Mouse (Mus musculus) forebrain, embryonic 14.5 days (tissue): ENCODE results near the gene Anp32e. TPM values are rescaled to one million over a fixed set of nuclear protein-coding genes. Genes with fewer than 3 reads are reported as not detected.

Experiments used
- ATAC-seq: fragments of 200-750 bp; cut with Nextera tagmentation; 2 replicates; pipeline ENCODE4 v1.8.0; 2017; ENCODE audit warnings: mild to moderate bottlenecking, moderate library complexity
- DNase-seq: peaks from one replicate; pipeline ENCODE4 v3.0.0-alpha.2; 2015; ENCODE audit warnings: low spot score
- H3K27ac ChIP-seq: fragments of 300-500 bp; sonication (generic); 2 replicates; pipeline ENCODE4 v1.5.1; 2014; ENCODE audit warnings: low read depth, mild to moderate bottlenecking, control low read depth, low read length, moderate library complexity
- H3K27me3 ChIP-seq: fragments of 300-500 bp; sonication (generic); replicated peaks from 2 replicates; pipeline ENCODE4 v1.6.1; 2014; ENCODE audit warnings: low read length, control low read depth, mixed read lengths; ENCODE audit not compliant: control insufficient read depth, insufficient read depth
- H3K36me3 ChIP-seq: fragments of 300-500 bp; sonication (generic); 2 replicates; pipeline ENCODE4 v1.6.1; 2014; ENCODE audit warnings: low read length, control low read depth; ENCODE audit not compliant: control insufficient read depth, insufficient read depth
- H3K4me1 ChIP-seq: fragments of 300-500 bp; sonication (generic); 2 replicates; pipeline ENCODE4 v1.6.1; 2014; ENCODE audit warnings: antibody characterized with exemption, low read length, control low read depth; ENCODE audit not compliant: control insufficient read depth, insufficient read depth
- H3K4me2 ChIP-seq: fragments of 300-500 bp; sonication (generic); 2 replicates; pipeline ENCODE4 v1.6.1; 2014; ENCODE audit warnings: mild to moderate bottlenecking, control low read depth, low read length
- H3K4me3 ChIP-seq: fragments of 300-500 bp; sonication (generic); 2 replicates; pipeline ENCODE4 v1.5.1; 2014; ENCODE audit warnings: low read depth, low read length, control low read depth
- H3K9ac ChIP-seq: fragments of 300-500 bp; sonication (generic); 2 replicates; pipeline ENCODE4 v1.6.1; 2014; ENCODE audit warnings: mild to moderate bottlenecking, low read length, control low read depth, moderate library complexity
- H3K9me3 ChIP-seq: fragments of 300-500 bp; sonication (generic); replicated peaks from 2 replicates; pipeline ENCODE4 v1.6.1; 2016; ENCODE audit warnings: low read length, control low read depth, mixed read lengths; ENCODE audit not compliant: control insufficient read depth
- WGBS: fragments of 180-500 bp; shearing (Covaris S2); extraction: QIAGEN DNeasy Blood & Tissue Kit; methylation state at CpG from one replicate; pipeline ENCODE4 v1.1.7; 2014; 5-methylcytosine and 5-hydroxymethylcytosine counted together
- polyA plus RNA-seq: library from polyadenylated mRNA; unstranded; fragments of >200 nt; fragmentation: Nextera tagmentation; extraction: Ambion mirVana; gene quantifications from 2 replicates; pipeline ENCODE4 v1.2.1, GENCODE M21; 2014

The Anp32e gene
- polyA plus RNA-seq, 1 experiment from 2014 or later = 49.1 TPM

GRCm38 (mm10) chr3:95985209-95986000, 56.4 kb downstream of the Anp32e start:
- Histone ChIP-seq H3K4me3 (no peak overlapping the region), H3K36me3 (peaks cover 37% of the 10 kb centered on the region), H3K9me3 (no peaks in the 10 kb centered on the region), H3K27ac (peak overlapping the region; percentile 85), H3K4me1 (peaks cover 19% of the 10 kb centered on the region), H3K27me3 (no peaks in the 10 kb centered on the region), H3K4me2 (peak overlapping the region; percentile 37), H3K9ac (peak overlapping the region; percentile 21)
- ATAC-seq (peak; percentile 92), DNase-seq (peak; percentile 90)
- 2% methylated on average over 12 of the region's 12 CpGs for WGBS

DNA sequence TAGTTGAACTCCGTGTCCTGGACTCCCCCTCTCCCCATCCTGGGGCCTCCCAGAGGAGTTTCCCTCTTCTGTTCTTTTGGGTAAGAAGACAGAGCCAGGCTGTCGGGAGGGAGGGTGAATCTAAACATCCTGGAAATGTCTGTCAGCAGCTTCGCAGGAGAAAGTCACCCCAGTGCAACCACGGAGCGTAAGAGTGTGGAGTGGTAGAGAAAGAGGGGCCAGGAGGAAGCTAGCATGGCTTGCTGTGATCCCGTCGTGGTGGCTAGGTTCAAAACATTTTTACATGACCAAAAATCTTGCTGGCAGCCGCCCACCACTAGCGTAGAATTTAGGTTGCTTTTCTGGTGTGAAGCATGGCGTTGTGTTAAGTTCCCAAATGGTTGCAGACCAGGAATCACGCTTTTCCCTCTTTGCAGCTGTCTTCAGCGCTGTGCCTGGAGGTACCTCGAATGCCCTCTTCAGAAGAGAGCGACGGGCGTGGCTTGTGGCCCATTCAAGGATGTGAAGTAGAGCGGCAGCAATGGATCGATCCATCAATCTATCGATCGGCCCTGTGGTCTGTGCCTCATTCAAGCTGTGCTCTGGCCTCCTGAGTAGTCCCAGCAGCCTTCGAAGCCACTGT, 57.1 kb downstream of the Anp32e start:
- Histone ChIP-seq H3K27me3 (no peaks in the 10 kb centered on the region), H3K4me3 (no peak overlapping the region), H3K36me3 (peaks cover 44% of the 10 kb centered on the region), H3K9ac (peak overlapping the region; percentile 21), H3K27ac (peak overlapping the region; percentile 85), H3K4me1 (peaks cover 19% of the 10 kb centered on the region), H3K9me3 (no peaks in the 10 kb centered on the region), H3K4me2 (peak overlapping the region; percentile 37)
- DNase-seq (peak; percentile 71), ATAC-seq (peak; percentile 40)
- 3% methylated on average over 21 of the region's 21 CpGs for WGBS

GRCm38 (mm10) chr3:95986984-95987383, 57.9 kb downstream of the Anp32e start:
- Histone ChIP-seq H3K9ac (no peak overlapping the region), H3K27me3 (no peaks in the 10 kb centered on the region), H3K9me3 (no peaks in the 10 kb centered on the region), H3K4me3 (no peak overlapping the region), H3K27ac (peak overlapping the region; percentile 85; the same call in 1 of the 2 replicates), H3K36me3 (peaks cover 53% of the 10 kb centered on the region), H3K4me1 (peaks cover 19% of the 10 kb centered on the region), H3K4me2 (no peak overlapping the region)
- 70% methylated on average over 4 of the region's 4 CpGs for WGBS
- DNase-seq (no peak), ATAC-seq (no peak)

- Histone ChIP-seq H3K4me2 (no peak overlapping the region), H3K27ac (no peak overlapping the region), H3K4me3 (no peak overlapping the region), H3K9me3 (no peaks in the 10 kb centered on the region), H3K4me1 (peaks cover 19% of the 10 kb centered on the region), H3K9ac (no peak overlapping the region), H3K27me3 (no peaks in the 10 kb centered on the region), H3K36me3 (peaks cover 59% of the 10 kb centered on the region)
- no peak for ATAC-seq
- DNase-seq = no peak
- whole genome bisulfite sequencing = 75% methylated on average over 6 of the region's 6 CpGs
These were observed 58.5 kb downstream of the Anp32e start for GRCm38 (mm10) chr3:95987386-95988110.

DNA sequence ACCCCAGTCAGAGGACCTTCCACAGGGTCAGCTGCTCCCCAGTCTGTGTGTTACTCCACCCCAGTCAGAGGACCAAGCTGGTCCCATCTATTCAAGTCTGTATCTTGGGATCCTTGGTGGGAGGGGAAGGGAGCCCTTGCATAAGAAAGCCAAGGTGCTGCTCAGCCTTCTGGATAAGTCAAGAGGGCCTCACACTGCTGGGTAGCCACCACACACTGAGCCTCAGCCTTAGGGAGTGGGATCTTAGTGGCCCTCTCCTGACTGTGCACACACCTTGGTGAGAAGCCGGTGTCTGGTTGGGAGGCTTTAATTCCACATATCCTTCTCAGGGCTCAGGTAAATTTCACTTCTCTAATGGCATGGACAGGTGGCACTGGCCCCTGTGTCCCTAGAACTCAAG, 59.1 kb downstream of the Anp32e start:
- ATAC-seq (no peak), DNase-seq (no peak)
- H3K9me3 ChIP-seq = no peaks in the 10 kb centered on the region
- H3K36me3 ChIP-seq = peaks cover 62% of the 10 kb centered on the region
- H3K4me2 ChIP-seq = no peak overlapping the region
- no peak overlapping the region for H3K4me3 ChIP-seq
- peaks cover 23% of the 10 kb centered on the region for H3K4me1 ChIP-seq
- WGBS = 96% methylated on average over 1 of the region's 1 CpGs
- no peak overlapping the region for H3K9ac ChIP-seq
- H3K27ac ChIP-seq = no peak overlapping the region
- no peaks in the 10 kb centered on the region for H3K27me3 ChIP-seq

DNA sequence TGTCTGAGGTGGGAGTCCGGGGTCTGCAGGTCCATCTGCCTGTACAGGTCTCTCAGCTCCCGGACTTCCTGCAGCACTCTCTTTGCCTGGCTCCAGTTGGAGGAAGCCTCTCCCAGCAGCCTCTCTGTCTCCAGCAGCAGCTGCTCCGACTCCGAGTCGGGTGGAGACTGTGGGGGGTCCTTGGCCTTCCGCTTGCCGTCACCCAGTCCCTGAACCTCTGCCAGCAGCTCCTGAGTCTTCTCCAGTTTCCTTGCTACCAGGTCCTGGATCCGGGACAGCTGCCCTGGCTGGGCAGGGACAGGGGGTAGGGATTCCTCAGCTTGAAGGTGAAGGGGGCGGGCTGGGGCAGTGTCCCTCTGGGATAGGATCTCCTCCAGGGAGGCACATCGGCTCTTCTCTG, 59.9 kb downstream of the Anp32e start:
- ATAC-seq = no peak
- WGBS = 63% methylated on average over 10 of the region's 10 CpGs
- Histone ChIP-seq H3K27me3 (no peaks in the 10 kb centered on the region), H3K27ac (no peak overlapping the region), H3K9ac (no peak overlapping the region), H3K9me3 (no peaks in the 10 kb centered on the region), H3K4me3 (no peak overlapping the region), H3K36me3 (peaks cover 62% of the 10 kb centered on the region), H3K4me1 (peaks cover 31% of the 10 kb centered on the region), H3K4me2 (no peak overlapping the region)
- no peak for DNase-seq

DNA sequence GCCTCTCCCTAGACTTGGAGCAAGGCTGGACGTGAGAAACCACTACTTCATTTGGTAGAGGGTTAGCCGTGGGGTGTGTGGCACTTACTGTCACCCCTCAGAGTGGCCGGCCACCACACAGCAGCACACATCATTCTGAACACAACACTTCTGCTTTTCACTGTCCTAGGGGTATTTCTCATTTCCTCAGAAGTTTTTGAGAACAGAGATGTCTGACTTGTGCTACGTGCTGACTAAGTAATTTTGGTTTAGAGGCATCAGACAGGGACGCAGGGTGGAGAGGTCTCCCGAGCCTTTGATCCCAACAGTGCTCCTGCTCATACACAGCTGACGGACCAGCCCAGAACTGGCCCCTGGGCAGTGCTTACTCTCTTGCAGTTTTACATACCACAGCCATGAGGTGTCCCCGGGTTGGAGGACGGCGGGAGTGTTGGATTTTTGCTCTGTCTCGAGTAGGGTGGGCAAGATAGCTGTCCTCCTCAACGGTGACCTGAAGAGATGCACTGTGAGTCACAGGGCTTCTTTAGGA, 61.4 kb downstream of the Anp32e start:
- ATAC-seq = no peak
- no peaks in the 10 kb centered on the region for H3K27me3 ChIP-seq
- DNase-seq = no peak
- H3K36me3 ChIP-seq = peaks cover 62% of the 10 kb centered on the region
- H3K4me2 ChIP-seq = no peak overlapping the region
- no peaks in the 10 kb centered on the region for H3K9me3 ChIP-seq
- peaks cover 25% of the 10 kb centered on the region for H3K4me1 ChIP-seq
- H3K9ac ChIP-seq = no peak overlapping the region
- no peak overlapping the region for H3K4me3 ChIP-seq
- WGBS = 90% methylated on average over 12 of the region's 12 CpGs
- no peak overlapping the region for H3K27ac ChIP-seq

GRCm38 (mm10) chr3:95992990-95993603, 64.1 kb downstream of the Anp32e start:
- H3K27ac ChIP-seq = 0 out of 2 replicates have a peak overlapping the region, but pooled peaks have one; percentile 99
- peak overlapping the region; percentile 65 for H3K4me2 ChIP-seq
- DNase-seq (no peak), ATAC-seq (no peak)
- peaks cover 48% of the 10 kb centered on the region for H3K36me3 ChIP-seq
- peak overlapping the region; percentile 99 for H3K9ac ChIP-seq
- WGBS = 37% methylated on average over 5 of the region's 5 CpGs
- H3K4me3 ChIP-seq = peak overlapping the region; percentile 78
- peaks cover 26% of the 10 kb centered on the region for H3K4me1 ChIP-seq
- no peaks in the 10 kb centered on the region for H3K9me3 ChIP-seq
- no peaks in the 10 kb centered on the region for H3K27me3 ChIP-seq
